Mouse (Mus musculus) common myeloid progenitor, adult 5-6 weeks (primary cell): ENCODE data around the gene Sphk1. TPM values are rescaled to one million over a fixed set of nuclear protein-coding genes. Genes with fewer than 3 reads are reported as not detected.

ENCODE experiments used
- ATAC-seq: replicated peaks from 2 replicates; pipeline ENCODE4 v1.8.0; 2016; ENCODE audit warnings: low read depth, mild to moderate bottlenecking, moderate TSS enrichment, inconsistent platforms; ENCODE audit not compliant: poor library complexity, severe bottlenecking
- total RNA-seq: library from RNA; stranded (forward); fragments of 200-1000, 187-1606 nt; gene quantifications from 2 replicates; pipeline ENCODE4 v1.2.3, GENCODE M21; 2017

Sphk1 gene
- total RNA-seq, 1 experiment from 2014 or later = 55.3 TPM

DNA sequence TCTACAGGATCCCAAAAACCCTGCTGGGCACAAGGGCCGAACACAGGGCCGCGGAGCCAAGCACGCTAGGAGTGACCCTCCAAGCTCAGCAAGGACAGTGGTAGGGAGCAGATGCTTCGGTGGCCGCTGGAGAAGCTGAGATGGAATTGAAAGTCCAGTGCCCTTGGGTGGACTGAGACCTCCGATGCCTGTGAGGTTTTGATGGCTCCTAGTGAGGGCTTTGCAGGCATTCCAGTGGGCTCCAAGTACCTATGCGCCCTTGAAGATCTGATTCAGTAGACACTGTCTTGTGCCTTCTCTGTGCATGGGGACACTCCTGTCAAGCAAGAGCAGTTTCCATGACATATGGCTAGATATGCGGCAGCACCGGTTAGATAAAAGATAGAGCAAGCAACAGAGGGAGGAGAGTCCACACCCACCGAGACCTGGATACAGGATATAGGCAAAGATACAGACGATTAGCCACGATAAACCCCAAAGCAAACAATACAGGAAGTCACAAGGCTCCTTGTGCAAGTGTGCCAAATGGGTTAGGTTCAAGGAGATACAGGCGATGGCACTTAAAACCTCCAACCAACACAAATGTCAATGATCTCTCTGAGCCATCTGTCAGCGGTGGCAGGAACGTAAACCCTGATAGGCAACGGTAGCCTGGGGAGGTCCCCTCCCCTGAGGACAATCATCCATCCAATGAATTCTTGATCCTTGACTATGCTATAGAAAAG is 24.4 kb upstream of the Sphk1 start:
- ATAC-seq = peak; percentile 62

DNA sequence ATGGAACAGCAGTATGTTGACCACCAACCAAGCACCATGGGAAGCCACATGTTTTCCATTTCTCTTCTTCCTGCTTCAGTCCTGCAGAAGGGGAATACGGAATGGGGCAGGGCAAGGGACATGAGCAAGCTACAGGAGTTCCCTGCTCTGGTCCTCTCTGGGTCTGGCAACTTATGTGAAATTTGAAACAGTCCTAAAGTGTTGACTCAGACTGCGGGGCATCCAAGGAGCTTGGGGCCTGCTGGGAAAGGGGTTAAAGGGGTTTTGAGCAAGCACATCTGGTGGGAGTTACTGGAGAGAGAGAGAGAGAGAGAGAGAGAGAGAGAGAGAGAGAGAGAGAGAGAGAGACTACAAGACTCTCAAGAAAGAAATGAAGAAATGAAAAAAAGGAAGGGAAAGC is 22.0 kb upstream of the Sphk1 start:
- ATAC-seq = no peak

DNA sequence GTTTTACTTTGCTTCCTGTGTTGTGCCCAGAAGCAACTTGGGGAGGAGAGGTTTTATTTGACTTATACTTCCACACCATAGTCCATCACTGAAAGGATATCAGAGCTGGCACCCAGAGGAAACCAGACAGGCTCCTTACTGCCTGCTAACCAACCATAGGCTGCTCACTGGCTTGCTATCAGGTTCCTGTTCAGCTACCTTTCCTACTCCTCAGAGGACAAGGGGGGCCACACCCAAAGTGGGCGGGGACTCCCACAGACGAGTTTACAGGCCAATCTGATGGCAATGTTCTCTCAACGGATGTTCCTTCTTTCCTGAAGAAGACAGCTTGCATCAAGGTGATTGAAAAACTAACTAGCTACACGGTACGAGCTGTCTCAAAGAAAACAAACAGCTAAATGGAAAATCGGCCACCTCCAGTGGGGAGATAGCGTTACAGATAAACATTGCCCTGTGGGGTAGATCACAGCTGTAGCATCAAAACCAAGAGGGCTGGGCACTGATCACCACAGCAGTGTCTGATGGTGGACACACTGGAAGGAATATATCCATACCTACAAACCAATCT is 19.3 kb upstream of the Sphk1 start:
- 0 out of 2 replicates have a peak, but pooled peaks have one; percentile 23 for ATAC-seq

DNA sequence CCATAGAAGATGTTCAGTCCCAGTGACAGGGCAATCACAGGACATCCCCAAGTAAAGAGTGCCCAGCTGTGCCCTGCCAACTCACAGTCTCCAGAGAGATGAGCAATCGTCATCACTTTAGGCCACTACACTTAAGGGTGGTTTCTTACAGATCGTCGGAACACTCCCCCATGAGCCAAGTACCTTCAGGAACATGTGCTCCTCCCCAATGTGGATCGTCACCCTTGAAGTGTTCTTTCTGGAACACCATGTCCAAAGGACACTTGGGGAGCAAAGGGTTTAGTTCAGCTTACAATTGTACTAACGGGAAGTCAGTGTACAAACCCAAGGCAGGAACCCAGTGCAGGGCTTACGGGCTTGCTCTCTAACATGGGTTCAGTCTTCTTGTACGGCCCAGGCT is 18.6 kb upstream of the Sphk1 start:
- no peak for ATAC-seq

DNA sequence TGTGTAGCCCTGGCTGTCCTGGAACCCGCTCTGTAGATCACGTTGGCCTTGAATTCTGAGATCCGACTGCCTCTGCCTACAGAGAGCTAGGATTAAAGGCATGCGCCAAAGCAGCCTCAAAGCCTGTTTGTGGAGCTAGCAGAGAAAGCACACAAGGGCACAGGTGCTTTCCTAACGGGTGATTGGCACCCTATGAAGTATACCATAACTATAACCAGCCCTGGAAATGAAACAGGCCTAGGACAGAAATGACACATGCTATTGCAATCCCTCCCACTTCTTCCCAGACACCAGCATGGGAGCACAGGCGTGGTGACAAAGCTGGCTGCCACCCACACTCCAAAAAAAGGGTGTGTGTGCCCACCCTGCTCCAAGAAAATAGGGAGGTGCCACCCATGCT is 17.7 kb upstream of the Sphk1 start:
- no peak for ATAC-seq

DNA sequence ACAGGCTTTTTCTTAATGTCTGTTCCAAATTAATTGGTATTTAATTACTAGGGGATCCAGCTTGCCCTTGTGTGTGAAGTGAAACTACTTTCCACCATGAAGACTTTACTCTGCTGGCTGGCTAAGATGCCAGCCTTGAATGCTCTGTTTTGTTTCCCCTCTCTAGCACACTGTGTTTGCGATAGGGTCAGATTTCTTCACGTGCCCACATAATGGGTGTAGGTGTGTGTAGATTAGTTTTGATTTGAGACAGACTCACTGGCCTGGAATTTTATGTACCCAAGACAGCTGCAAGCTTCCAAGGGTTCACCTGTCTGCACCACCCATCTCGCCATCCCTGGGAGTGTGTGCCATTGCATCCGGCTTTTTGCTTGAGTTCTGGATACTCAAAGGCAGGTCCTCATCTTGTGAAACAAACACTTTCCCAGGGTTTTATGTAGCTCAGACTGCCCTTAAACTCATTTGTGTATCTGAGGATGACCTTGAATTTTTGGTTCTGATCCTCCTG is 17.1 kb upstream of the Sphk1 start:
- no peak for ATAC-seq

DNA sequence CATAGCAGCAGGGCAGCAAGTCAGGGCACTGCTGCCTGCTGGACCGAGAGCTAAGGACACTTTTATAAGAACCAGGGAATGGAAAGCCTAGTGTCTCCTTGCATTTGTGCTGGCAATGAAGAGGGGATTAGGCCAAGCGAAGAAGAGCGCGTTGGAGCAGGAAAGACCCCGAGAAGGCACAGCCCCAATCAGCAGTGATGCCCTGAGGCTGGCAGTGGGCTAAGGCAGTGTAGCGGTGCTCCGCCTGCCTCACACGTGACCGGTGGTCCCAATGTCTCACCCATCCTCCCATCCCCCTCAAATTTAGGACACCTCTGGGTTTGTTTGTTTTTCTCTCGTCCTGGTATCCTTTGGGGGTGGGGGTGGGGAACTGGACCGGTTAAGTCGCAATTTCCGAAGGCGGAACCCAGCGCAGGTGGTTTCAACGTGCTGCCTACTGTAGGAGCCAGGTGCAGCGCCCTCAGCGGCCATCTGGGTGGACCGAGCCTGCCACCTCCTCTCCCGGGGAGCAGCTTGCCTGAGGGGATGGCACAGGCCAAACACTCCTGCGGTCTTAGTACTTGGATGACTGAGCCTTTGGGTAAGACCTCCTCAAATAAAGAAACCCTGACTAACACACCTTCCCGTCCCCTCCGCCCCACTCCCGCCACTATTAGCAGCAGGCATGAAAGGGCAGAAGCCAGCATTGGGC is 15.2 kb upstream of the Sphk1 start:
- ATAC-seq = no peak

DNA sequence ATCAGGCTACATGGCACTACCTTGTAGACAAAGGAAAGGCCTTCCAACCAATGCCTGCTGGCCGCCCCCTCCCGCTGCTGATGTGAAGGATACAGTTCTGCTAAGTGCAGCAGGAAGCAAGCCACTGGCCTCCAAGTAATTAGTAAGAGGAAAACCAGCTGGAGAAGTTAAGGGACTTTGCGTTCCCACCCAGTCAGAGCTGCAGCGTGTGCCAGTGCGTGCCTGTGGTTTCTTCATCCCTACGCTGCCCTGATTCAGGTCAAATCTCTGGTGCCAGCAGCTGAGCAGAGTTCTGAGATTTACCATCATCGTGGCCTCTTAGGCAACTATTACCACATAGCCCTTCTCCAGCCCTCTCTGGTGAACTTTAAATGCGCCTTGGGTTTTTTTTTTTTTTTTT is 12.2 kb upstream of the Sphk1 start:
- ATAC-seq = no peak

DNA sequence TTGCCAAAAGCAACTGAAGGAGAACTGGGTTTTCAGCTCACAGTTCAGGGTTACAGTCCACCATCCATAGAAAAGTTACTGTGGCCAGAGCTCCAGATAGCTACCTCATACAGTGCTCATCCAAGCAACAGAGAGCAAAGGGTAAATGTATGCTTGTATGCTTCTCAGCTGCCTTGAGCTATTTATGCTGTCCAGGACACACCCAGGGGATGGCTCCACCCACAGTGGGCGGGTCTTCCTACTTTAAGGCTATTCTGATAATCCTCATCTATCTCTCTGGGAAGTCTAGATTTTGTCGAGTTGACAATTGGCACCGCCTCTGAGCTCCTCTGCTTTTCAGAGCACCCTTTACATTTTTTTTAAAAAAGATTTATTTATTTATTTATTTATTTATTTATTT is 9.6 kb upstream of the Sphk1 start:
- no peak; the same call in 1 of the 2 replicates for ATAC-seq

DNA sequence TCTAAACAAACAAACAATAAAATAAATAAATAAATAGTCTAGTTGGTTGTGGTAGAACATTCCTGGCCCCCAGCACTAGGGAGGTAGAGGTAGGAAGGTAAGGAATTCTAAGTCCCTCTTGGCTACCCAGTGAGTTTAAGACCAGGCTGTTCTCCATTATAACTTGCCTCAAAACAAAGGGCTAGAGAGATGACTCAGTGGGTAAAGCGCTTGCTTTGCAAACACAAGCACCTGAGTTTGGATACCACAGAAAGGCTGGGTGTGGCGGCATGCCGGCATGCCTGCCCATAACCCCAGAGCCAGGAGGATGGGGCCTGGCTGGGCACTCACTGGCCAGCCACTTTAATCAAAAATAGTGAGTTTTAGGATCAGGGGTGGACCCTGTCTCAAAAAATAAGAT is 8.7 kb upstream of the Sphk1 start:
- no peak for ATAC-seq

DNA sequence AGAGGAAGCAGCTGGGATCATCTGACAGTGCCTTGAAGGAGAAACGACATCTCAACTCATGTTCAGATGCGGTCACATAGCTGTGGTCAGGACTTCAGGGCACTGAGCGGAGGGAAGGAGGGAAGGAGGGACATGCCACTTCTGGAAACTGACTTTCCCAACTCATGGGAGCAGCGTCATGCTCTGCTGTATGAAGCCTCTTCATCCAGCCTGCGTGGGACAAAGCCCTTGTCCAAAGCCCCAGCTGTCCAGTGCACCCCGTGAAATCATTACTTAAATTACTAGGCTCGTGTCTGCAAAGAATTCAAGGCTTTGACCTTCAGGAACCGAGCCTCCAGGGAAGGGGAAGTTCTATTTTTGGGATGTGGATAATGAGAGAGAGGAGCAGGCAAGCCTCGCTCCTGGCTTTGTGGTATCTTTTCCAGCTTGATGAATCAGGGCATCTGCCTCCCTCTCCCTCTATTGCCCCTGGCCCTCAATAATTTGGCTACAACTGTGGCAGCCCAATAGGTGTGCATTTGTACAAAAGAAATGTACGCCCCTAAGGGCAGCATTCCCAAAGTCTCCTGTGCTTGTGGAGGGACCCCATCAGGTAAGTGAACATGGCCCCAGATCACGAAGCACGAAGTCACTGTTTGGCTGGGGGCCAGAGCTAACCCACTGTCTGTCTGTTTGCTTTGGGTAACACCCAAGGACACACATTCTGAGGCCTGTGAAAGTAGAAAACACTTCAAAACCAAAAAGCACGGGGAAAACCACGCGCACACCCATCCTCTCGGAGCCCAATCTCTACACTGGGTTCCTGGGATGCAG is 7.6 kb upstream of the Sphk1 start:
- no peak for ATAC-seq

DNA sequence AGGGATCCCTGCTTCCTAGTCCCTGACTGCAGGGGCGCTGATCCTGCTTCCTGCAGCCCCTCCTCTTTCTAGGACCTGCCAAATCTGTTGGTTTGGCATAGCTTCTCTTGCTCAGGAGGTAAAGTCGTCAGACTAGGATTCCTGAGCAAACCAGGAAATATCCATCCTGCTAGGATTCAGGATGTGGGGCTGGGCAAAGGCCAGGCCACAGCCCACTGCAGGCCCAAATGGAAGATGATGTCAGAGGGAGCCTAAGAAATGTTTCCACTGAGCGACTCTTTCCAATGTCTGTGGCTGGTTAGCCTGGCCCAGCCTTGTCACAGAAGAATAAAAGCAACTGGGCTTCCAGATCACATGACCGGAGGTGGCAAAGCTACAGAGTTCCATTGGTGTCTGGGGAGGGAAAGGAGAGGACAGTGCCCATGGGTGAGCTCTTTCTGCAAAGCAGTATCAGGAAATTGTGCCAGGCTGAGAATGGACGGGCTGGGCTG is 7.0 kb upstream of the Sphk1 start:
- ATAC-seq = no peak

DNA sequence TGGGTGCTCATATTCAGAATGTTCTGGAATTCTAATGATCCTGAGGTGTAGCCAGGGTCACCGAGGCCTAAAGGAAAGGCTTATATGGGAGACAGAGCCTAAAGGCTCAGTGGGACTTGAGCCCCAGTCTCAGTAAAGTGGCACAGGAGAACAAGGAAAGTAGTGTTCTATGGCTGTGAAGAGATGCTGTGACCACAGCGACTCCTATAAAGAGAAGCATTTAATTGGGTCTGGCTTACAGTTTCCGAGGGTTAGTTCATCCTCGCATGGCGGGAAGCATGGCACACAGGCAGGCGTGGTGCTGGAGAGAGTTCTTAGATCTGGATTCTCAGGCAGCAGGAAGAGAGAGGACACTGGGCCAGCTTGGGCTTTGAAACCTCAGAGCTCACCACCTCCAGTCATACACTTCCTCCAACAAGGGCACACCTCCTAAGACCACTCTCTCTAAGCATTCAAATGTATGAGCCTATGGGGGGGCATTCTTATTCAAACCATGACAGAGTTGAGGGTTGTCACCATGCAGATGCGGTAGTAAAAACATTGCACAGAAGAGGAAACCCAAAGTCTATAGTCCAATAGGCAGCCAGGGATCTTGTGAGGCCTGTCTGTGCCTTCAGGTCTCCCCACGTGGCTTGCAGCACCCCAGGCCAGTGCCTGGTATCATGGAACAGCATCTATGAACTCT is 1.9 kb upstream of the Sphk1 start:
- ATAC-seq = no peak

DNA sequence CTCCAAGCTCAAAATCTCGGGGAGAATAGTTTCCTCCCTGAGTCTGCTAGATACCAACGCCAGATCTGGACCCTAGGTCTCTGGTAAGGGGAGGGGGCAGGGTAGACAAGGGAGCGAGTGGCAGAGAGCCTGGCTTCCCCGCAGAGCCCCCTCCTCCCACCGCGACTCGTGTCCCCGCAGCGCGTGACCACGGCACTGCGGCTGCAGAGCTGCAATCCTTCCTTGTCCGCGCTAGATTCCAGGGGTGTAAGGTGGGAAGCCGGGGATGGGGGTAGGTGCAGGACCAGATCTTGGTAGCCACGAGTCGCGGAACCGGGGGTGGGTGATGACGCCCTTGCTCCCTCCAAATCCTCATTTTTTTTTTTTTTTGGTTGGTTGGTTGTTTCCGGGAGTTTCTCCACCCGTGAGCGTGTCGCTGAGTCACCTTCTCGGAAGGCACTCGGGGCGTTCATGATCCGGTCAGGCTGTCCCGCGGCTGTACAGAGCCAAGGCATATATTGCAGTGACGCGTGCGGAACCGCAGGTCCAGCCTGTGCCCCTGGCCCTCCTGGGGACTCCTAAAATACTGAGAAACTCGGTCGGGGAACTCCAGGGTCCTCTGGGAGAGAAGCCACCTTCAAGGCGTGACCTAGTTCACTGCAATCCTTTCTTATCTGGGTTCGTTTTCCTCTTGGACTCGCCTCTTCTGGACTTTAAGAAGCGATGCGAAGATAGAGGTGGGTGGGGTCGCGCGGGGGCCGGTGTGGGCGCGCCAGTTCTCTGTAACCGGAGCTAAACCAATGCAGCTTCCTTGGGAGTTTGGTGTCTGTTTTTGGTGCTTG is 856 bp downstream of the Sphk1 start:
- no peak for ATAC-seq

DNA sequence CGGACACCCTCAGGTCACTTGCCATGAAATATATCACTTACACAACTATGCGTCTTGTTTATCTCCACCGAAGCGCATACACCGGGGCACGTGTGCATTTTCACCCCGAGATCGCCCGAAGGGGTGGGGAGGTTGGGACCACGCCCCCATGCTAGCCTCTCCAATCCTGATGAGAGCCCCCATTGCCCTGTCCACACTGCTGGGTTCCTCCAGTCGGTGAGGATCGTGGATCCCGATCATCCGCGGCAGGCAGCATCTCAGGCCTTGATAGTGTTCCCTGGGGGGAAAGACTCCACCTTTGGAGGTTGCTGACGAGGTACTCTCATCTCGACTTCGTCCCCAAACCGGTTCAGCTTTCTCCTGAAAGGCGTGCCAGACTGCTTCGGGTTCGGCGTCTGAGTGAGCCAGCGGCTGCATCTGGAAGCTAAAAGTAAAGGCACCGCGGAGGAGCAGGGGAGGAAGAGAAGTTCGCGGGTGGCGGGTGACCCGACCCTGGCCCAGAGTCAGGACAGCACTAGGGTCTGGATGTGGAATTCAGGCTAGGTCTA is 1.6 kb downstream of the Sphk1 start:
- peak; percentile 19; the same call in 1 of the 2 replicates for ATAC-seq

DNA sequence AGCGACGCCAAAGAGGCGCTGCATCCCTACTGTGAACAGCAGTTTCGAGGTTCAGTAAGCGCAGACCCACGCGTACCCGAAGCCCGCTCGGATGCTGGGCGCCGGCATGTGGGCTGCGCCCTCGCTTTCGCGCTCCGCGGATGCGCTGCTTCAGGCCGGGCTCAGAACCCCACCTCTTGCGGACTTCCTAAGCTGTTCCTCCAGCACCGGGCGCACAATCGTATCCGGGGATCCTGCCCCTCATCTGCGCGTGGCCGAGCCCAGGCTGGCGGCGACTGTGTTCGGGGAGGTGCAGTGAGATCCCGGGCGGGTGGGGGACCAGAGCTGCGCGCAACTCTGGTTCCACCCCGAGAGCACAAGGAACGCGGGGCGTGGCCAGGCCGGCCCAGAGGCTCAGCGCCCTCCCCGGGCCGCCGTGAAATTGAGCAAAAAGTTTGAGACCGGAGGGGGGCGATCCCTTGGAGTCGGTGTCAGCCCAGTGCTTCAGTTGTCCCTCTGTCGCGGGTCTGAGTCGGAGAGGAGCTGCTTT is 2.1 kb downstream of the Sphk1 start:
- 0 out of 2 replicates have a peak, but pooled peaks have one; percentile 20 for ATAC-seq

DNA sequence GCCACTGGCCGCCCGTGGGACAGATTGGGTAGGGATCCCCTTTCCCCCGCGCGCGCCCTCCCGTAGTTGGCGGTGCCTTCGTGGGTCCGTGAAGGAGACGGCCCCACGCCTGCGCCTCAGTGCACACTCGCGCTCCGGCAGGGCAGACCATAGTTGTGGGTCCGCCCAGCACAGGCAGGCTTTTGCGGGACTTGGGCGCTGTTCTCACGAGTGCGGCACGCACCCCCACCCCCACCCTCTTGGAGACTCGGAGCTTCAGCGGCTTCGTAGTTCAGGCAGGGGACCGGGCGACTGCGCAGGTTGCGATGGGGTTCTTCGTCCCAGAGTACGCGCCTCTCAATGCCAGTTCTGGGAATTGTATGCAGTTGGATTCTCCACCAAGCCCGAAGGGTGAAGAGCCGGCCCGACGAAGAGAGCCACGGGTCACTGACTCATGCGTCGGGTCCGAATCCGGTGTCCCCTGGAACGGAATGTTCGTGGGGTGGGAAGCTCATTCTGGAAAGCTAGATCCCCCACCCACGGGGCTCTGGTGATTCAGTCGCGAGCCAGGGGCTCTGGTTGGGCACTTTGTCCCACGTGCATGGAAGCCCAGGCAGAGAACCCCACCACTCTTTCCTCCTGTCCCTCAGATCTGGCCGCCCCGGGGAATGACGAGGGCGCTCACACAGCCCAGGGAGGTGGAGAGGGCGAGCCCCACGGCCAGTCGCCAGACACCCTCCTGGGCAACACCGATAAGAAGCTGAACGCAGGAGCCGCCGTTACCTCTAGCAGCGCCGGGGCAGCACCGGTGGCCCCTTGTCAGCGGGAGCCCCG is 2.8 kb downstream of the Sphk1 start:
- peak; percentile 23 for ATAC-seq
